Mouse (Mus musculus): ENCODE data around the gene Lmbr1l.

Gene Lmbr1l

DNA sequence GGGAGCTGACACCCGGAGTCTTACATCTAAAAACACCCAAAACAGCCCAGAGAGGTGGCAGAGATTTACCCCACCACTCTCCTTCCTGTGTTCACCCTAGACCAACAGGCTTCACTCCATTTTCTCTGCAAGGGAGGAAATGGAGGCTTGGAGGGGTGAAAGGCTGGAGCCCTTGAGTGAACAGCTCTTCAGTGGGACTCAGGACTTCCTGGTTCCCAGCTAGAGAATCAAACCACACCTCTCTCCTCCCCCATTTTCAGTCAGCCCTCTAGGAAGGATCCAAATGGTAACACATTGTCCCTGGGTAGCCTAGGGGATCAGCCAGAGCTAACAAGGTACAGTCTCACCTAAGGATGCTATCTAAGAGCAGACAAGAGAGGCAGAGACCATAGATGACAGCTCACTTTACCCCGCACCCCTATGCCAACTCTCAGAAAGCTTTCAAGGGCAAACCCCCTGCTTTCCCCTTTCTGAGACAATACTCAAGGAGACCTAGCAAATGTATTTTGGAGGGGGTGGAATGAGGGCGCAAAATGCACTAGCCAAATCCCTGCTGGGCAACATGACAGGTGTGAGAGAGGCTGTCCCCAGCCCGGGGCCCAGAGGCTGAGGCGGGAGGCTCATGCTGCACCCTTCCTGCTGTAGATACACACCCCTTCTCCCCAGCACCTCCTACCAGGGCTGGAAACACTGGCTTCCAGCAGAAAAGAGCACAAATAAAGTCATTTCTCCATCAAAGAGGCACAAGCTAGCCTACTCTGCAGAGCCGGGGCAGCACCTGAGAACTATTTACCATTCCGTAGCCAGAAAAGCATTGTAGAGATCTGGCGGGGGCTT is 48.5 kb downstream of the Lmbr1l start:
- peak; percentile 66 for DNase-seq (ENCODE audit: low read depth)

DNA sequence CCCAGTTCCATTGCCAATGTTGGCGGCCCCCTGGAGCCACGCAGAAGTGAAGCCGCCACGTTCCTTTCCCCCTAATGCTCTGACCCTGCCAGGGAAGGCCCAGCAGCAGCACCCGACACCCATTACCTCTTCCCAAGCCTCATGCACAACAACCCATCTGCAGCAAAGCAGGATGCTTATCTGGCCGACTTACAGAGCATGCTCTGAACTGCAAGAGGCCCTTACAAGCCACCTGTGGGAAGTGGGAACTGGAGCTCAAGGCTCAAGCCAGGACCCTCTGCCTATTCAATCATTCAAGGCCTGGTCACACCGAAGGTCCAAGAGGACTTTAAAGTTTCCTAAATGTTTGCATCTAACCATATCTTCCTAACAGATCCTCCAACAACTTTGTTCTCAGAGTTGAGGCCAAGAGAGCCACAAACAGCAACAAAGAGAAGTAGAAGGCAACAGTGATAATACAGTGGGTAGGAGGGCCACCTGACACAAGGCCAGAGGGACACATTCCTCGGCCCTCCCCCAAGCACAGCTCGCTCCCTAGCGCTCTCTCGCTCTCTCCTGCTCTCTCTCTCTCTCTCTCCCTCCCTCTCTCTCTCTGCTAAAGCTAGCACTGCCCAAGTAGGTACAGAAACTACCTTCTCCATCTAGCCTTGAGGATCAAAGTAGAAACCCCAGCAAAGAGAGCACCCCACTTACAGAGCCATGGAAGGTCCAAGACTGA is 49.5 kb downstream of the Lmbr1l start:
- no peak for DNase-seq (ENCODE audit: low read depth)

DNA sequence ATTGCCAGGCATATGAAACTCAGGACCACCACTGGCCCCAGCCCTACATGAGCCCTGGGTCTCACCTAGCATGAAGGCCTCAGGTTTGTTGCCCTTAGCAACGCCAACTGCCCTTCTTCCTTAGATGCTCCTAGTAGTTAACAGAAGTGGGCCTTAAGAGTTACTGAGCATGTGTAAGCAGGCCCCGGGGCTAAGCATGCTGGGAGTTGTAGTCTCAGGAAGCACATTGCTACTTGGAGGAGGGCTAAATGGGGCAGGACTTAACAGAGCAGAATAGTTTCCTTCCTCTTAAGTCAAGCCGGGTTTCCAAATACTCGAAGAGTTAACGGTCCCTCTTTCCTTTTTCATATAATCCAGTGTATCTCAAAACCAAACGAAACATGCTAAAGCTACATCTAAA is 50.7 kb downstream of the Lmbr1l start:
- DNase-seq (ENCODE audit: low read depth), result peak; percentile 82

DNA sequence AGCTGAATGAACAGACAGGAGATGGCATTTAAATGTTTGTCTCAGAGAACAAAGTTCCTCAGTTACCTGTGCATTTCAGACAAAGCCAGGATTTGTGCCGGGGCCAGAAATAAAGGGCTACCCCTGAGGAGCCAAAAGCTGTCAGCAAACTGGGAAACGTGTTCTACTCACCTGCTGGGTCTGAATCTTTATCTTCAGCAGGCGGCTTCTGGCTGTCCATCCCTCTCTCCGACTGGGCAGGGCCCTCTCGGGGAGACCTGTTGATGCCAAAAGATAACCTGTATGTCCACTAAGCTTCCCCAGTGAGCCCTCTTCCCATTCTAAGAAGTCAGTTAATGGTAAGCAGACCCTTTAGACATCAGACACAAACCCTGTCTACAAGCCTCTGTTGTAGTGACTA is 51.5 kb downstream of the Lmbr1l start:
- DNase-seq (ENCODE audit: low read depth), result no peak

DNA sequence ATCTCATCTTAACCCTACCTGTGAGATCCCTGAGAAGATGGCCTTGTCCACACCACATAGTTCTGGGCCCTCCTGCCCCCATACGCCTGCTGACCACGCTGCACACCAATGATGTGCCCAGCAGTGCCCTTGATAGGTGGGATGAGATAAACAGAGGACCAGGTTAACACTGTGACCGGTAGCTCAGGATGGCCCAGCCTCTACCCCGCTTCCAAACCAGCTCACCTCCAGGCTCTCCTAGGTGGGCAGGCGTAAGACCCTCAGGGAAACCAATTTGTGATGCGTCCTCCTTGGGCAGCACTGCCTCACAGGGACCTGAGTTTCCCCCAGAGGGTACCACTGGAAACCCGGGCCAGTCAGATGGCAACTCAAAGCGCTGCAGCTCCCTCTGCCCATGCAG is 52.3 kb downstream of the Lmbr1l start:
- DNase-seq (ENCODE audit: low read depth), result no peak

DNA sequence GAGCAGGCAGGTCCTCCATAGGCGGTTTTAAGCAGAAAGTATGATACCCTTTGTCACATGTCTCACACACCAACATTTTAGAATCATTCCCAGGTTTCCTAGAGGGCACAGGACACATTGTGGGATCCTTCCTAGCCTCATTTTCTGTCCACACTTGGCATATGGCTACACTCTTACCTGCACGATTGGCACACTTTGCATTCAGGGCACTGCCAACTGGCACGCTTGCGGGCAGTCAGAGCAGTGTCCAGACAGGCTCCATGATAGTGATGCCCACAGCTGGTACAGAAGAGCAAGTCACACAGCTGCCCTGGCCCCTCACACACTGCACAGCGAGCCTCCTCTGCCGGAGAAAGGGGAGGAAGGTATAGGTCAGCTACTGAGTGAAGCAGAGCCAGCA is 53.1 kb downstream of the Lmbr1l start:
- no peak for DNase-seq (ENCODE audit: low read depth)

DNA sequence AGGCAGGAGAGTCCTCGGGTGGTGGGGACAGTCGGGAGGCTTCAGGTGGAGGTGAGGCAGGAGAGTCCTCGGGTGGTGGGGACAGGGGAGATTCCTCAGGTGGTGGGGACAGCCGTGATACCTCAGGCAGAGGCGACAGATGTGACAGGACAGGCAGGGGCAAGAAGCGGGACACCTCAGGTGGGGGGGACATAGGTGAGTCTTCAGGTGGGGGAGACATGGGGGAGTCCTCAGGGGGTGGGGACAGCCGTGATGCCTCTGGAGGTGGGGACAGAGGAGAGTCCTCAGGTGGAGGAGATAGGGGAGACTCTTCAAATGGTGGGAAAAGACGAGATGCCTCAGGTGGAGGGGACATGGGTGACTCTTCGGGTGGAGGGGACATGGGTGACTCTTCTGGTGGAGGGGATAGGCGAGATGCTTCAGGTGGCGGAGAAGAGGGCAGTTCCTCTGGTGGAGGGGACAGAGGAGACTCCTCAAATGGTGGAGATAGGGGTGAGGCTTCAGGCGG is 54.5 kb downstream of the Lmbr1l start:
- no peak for DNase-seq (ENCODE audit: low read depth)

DNA sequence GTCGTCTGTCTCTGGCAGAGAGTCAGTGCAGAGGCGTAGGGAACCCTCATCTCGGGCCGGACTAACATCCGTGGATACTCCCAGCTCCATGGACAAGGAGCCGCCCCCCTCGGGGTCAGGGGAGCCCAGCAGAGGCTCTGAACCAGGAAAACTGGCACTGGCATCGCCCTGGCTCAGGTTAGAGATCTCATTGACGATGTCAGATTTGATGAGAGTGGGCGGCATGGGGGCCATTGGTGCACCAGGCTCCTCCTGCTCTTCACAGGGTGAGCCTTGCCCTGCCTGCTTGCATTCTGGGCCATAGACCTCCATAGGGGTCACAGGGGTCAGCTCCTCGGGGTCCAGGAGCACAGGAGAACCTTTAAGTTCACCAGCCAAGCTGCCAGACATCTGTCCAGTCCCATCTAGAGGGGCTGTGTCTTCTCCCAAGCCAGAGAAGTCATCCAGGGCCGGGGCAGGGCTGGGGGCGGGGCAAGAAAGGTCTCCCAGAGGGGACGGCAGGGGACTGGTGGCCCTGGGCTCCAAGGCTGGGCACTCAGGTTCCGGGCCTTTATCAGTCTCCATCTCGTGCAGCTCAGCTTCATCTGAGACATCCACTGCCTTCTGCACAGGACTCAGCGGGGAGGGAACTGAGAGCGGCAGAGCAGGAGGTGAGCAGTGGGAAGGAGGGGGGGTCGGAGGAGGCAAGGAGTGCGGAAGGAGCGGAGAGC is 56.2 kb downstream of the Lmbr1l start:
- DNase-seq (ENCODE audit: low read depth), result no peak

DNA sequence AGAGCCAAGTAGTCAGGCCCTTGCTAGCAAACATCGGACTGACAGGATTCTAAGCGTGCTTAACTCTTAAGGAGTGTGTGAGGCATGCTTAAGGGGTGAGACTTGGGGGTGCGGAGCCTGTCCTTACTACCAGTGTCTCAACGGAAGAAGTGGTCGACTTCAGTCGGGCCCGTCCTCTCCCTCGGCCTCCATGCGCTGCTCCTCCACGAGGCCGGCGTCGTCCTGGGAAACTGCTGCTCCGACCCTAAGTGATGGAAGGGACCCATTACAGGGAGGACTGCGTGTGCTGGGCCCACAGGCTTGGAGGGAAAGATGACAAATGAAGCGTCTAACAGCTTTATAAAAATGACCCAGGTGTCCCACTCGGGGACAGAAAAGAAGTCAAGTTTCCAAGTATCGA is 57.1 kb downstream of the Lmbr1l start:
- no peak for DNase-seq (ENCODE audit: low read depth)

DNA sequence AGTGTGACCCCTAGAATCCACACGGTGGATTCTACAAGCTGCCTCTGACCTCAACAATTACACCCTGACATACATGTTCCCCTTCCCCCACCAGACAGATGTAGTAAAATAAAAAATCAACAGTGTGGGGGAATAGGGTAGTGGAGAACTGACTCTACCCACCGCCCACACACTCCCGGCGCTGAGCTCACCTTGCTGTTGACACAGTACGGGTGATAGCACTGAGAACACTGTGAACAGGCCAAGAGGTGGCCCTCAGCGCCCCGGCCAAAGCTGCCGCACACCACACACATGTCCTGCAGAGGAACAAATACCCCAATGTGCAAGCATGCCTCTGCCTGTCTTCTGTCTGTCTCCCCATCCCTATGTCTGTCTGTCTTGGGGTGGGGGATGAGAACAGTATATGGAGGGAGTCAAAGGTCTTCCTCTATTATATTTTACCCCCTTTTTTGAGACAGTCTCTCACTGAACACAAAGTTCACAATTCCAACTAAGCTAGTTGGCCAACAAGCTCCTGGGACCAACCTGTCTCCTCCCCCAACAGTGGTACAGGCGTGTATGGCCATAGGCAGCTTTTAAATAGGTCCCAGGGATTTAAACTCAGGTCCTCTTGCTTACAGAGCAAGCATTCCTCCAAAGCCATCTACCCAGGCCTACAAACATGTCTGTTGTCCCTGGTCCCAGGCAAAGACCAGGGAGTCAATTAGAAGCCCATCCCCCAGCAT is 58.5 kb downstream of the Lmbr1l start:
- no peak for DNase-seq (ENCODE audit: low read depth)

DNA sequence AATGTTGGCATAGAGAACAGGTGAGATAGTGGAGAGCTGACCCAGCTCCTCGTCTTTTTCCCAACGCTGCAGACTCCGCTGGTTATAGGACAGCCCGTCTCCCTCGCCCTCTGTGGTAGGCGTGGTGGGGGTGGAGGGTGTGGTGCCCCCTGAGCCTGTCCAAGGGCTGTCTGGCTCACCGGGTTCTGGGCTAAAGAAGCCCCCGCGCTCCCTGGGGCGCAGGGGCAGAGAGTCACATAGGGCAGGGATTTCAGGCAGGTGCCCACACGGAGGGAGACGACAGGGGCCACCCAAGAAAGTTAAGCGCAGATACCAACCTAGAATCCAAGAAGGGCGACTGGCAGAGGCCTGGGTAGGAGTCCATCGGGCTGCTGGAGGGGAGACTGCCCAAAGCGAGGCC is 63.8 kb downstream of the Lmbr1l start:
- no peak for DNase-seq (ENCODE audit: low read depth)

Measured in induced T-regulatory cell, adult 2 months (primary cell).